Mouse (Mus musculus): ENCODE measurements around the gene Rnf138rt1. TPM values are rescaled to one million over a fixed set of nuclear protein-coding genes. Genes with fewer than 3 reads are reported as not detected.

The Rnf138rt1 gene
- not detected for total RNA-seq (2021)
- long read RNA-seq, experiment 1, result 0 reads
- long read RNA-seq, experiment 2, result 0 reads

GRCm38 (mm10) chrX:163760617-163761434 is at the start of gene Rnf138rt1:
Gene Rnf138rt1, minus strand, starts transcription at chrX:163761329.
- no peak for DNase-seq

GRCm38 (mm10) chrX:163807270-163807669 is 46.1 kb upstream of the Rnf138rt1 start:
- DNase-seq, result no peak

- no peak for DNase-seq
Measured at GRCm38 (mm10) chrX:163766290-163766689, 5.2 kb upstream of the Rnf138rt1 start.

- DNase-seq, result no peak
Measured at GRCm38 (mm10) chrX:163761435-163761828, 303 bp upstream of the Rnf138rt1 start.

GRCm38 (mm10) chrX:163745996-163746395 is 15.1 kb downstream of the Rnf138rt1 start:
- no peak for DNase-seq

GRCm38 (mm10) chrX:163743896-163744295 is 17.2 kb downstream of the Rnf138rt1 start:
- no peak for DNase-seq

GRCm38 (mm10) chrX:163738904-163739303 is 22.2 kb downstream of the Rnf138rt1 start:
- DNase-seq, result no peak

GRCm38 (mm10) chrX:163734145-163734544 is 27.0 kb downstream of the Rnf138rt1 start:
- DNase-seq, result no peak

GRCm38 (mm10) chrX:163723630-163724029 is 37.5 kb downstream of the Rnf138rt1 start:
- DNase-seq, result peak; percentile 14

GRCm38 (mm10) chrX:163722785-163723577 is 38.1 kb downstream of the Rnf138rt1 start:
- no peak for DNase-seq

GRCm38 (mm10) chrX:163720597-163720996 is 40.5 kb downstream of the Rnf138rt1 start:
- DNase-seq, result no peak

Other genes with a start within 250 kb of the Rnf138rt1 start
- not detected for gene Grpr, start 211.7 kb downstream of the Rnf138rt1 start, total RNA-seq (2021)
- 10 to 100 TPM; 21.0 to 28.6 TPM for gene Ap1s2, start 147.7 kb upstream of the Rnf138rt1 start, total RNA-seq (2021)
- gene Zrsr2, start 197.3 kb upstream of the Rnf138rt1 start, total RNA-seq (2021), result 10 to 100 TPM; 12.1 to 15.5 TPM